Mouse (Mus musculus): ENCODE measurements around the gene Abcd2.

Abcd2 gene

DNA sequence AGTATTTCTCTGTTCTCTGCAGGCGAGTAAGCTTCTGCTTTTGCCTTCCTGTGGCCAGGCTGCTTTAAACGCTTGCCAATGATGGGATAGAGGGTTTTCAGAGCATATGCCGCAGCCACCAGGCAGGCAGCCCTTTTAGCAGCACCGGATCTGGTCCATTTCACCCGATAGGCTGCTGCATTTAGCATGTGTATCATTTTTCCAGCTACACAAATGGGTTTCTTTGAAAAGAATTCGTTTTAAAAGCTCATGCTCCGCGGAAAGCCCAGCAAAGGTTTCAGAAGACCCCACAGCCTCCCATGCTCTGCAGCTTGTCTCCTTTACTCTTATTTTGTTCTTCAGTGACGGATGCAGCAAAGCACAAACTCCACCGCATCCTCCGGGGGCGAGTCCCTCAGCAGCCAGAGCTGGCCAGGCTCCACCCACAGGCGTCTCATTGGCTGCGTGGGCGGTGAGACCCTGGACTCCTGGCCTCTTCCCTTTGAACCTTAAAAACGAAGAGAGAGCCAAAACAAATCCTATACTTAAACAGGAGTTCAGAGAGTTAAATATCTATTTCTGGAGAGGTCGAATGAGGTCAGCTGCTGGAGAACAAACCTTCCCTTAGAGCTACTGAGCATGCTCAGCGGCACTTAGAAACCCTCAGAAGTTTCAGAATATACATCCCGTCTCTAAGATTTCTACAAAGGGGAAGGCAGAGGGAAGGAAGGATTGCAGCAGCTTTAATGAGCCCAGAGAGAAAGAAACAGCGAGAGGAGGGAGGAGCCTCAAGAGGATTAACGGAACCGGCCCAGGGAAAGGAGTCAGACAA, at the start of gene Abcd2:
TSS of gene Abcd2 (minus strand) at position 388 of the 811 bp plus-strand sequence.
- DNase-seq = peak; percentile 6 to 23

DNA sequence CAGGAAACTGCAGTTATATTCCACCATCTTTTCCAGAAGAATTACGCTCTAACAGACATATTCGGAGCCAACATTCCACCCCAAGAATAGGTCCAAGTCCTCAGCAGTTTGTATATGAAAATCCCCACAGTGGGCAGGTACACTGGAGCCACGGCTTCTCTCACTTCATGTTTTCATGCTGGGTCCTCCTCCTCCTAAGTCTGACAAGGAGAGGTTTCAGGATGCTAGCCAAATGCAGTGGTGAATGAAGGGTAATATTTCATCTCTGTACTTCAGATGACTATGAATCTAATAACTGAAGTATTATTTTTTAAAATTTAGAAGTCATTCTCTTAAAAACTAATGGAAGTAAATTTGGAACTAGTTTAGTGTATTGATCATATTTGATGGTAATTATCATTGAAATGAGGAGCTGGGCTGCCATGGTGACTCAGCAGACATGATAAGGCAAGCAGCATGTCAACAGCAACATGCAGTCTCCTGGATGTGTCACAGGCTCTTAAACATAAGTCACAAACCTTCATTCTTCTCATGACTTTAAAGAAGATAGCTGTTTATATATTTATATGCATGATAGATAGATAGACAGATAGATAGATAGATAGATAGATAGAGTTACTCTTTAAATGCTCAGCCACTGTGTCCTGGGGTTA, 49.2 kb upstream of the Abcd2 start:
- no peak for DNase-seq

DNA sequence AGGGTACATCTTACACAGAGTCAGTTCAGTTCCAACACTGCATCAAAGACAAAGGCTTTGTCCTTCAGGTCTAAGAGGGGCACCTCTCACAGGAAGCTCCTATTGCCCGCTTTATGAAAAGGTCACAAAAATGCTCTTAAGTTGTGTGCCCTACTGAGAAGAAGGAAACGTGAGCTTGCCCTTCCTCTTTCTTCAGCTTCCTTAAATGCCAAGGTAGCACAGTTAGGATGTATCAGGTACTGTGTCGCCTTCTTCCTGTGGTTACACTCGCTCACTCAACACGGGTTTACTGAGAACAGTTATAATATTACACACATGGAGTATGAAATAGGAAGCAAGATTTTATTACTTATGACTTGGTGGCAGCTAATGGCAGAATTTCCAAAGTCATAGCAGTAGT, 45.7 kb upstream of the Abcd2 start:
- DNase-seq = no peak

DNA sequence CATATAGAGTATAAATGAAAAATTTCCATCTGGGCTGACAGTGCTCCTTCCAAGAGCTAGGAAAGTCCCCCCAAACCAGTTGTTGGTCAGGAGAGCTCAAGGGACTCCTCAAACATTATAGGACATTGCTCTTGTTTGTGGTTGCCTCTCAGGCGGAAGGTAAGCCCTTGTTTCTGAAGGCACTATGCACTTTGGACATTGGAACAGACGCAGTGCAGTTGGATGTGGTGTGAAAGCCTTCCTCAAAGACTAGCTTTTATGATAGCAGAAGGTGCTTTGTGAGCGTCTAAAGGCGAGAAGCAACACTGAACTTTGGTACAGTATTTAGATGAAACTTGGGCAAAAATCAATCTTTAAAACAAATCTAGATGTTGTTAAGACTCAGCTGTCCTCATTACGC, 14.9 kb upstream of the Abcd2 start:
- no peak for DNase-seq

DNA sequence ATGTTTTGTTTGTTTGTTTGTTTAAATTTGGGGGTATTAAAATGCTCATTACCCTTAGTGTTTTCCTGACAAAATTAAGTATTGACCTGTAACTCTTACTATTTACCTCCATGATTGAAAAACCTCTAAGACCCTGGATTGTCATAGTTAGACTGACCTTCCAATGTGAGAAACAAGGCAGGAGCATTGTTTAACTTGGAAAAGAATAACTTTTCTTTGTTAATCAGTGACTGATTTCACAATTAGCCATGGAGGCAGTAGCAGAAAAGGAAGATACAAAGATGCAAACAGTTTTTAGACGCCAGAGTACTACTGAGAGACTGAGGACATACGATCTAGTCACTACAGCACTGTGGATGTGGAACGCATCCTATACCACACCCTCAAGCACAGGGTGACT, 11.9 kb upstream of the Abcd2 start:
- DNase-seq = no peak

DNA sequence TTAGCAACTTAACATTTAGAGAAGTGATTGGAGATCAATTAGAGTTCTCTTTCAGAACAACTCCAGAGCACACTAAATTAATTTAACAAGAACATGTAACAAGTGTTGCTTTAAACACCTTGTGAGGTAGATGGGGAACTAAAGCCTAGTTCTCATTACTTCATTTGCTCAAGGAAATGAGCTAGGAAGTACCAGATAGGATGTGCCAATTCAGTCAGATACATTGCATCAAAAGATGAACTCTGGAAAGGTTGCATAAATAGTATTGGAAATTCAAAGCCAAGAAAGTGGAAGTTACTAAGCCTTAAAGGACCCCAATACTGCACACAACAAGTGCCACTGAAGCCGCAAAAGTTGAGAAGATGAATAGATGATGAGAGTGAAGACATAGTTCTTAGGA, 10.9 kb upstream of the Abcd2 start:
- DNase-seq = no peak

DNA sequence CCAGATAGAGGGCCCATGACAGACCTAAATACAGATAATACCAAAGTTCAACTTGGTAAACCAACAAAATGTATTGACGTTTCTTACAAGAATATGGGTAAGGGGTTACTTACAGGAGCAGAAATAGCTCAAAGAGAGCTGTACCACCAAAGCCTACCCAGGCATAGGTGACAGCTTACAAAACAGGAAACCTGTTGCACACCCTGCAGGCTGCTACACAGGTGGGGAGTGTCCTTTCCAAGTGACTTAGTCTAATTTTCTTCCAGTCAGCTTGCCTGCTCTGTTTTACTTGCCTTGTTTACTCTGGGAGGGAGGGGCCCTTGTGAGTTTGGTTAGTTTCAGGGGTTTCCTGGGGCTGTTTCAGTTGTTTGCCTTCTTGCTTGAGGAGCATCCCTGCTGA, 9.2 kb upstream of the Abcd2 start:
- no peak for DNase-seq

DNA sequence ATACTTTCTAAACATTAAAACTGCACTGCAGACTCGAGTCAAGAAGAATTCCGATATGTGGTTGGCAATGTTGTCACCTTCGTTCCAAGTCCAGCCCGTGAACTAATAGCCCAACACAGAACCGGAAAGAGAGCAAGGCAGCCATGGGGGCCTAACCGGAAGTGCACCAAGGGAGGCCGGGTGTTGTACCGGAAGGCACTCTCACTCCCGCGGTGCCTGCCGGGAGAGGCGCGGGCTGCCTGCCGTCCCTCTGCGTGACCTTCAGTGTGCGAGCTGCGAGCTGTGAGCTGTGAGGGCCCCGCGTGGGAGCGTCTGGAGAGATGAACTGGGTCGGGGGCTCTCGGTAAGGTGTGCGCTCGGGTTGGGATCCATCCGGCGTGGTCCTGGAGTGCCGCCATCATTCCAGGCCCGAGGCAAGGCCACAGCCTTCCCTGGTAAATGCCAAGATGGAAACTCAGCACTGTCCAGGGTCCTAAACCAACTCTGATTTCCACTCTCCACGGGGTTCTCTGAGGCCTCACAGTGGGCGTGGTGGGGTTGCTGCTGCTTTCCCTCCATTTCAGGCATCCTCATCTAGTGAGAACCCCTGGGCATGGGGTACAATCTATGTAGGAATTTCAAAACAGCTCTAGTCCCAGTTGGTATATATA, 7.8 kb upstream of the Abcd2 start, which contains the start of gene CN725425:
TSS of gene CN725425 (plus strand) at position 239 of the 650 bp plus-strand sequence.
- DNase-seq = no peak

DNA sequence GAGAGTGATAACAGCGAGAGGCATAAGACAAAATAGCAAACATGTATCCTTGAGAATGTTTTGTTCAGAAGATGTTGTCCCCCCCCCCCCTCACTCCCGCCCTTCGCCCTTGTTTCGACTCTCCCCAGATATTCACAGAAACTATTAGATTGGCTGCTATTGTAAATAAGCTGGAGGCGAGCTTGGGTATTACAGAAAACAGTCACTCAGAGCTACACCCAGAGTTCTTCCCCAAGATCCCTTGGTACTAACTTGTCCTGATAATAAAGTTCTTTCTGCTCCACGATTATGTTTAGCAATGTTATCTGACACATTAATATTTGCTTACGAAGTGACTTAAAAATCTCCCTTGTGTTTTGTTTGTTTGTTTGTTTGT, 612 bp upstream of the Abcd2 start:
- DNase-seq = no peak

DNA sequence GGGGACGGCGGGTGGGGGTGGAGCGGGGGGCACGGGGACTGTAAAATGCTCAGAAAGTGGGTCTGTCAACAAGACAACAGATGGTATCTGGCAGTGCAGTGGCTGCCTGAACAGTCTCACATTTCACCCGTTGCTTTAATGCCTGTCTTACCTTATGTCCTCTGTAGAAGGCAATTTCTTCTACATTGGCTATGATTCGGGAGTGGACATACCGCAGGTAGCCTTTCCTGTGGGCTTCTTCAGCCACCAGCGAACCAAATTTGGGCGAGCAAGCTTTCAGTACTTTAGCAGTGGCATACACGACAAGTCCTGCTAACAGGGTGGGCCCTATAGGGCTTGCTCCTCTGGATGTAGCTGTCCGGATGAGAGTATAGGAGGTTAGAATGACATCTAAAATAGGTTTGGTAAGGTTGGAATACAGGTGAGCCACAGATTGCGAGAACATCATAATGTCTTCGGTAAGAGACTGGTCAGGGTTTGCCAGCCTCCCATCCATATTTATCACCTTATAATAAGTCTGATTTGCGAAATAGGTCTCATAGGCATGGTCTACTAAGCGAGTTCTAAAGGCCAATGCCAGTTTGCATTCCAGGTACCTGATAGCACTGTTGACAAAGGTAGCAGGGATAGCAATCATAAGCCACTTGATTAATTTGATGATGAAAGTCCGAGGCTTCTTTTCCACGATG, 936 bp downstream of the Abcd2 start:
- no peak for DNase-seq

DNA sequence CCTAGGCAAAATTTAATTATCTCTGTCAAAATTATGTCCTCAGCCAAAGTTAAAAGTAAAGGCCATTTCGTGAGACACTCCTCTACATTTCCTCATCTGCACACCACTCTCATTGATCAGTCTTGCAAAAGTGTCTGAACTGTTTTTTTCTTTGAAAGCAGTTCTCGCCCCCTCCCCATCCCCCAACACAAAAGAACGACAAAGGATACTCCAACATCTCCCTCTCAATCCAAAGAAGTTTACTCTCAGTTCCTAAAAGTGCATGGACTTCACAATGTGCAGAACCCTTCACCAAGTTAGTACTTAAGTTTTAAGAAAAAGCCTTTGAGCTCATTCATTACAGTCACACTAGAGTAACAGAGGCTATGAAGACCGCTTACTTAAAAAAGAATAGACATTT, 1.6 kb downstream of the Abcd2 start:
- DNase-seq = no peak

DNA sequence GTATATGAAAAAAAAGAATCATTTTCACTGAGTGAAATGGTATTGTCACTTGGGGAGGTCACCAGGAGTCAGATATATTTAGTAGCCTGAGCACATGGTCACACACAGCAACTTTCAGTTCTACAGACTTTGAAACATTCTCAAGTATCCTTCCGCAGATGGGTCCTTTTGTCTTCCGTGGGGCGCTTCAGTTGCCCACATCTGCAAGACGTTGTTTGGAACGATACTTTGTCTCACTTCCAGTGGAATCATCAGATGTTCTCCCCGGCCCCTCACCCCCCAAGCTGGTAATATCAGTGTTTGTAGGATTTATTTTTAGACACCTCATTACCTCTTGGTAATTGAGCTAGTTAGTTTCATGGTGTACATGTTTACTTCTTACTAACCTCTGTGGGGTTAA, 5.2 kb downstream of the Abcd2 start:
- DNase-seq = no peak

DNA sequence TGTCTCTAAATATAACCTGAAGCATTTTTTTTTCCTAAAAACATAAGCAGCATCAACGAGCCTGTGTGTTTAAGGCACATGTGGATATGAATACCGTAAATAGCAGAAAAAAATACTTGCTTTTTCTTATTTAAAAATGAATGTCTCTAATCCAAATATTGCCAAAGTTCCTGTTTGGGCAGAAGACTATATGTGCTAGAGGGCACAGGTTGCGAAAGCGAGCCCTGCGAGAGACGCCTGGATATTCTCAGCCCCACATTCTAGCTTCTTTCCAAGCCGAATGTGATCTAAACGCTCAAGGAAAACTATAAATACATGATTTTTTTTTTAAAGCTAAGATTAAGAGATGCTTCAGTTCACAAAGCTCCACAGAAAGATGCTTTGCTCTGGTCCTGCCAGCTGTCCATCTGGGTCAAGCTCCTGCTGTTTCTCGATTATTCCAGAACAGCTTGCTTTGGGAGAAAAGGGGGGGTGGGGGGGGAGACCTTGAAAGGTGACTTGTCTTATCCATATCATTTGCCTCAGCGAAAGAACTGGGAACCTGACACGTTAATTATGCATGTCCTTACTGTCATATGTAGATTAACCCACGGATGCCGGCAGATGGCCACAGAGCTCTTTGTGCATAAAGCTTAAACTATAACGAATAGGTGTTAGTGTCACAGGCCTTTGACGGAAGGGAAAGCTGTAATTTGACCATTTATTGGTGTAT, 11.5 kb downstream of the Abcd2 start:
- no peak for DNase-seq

DNA sequence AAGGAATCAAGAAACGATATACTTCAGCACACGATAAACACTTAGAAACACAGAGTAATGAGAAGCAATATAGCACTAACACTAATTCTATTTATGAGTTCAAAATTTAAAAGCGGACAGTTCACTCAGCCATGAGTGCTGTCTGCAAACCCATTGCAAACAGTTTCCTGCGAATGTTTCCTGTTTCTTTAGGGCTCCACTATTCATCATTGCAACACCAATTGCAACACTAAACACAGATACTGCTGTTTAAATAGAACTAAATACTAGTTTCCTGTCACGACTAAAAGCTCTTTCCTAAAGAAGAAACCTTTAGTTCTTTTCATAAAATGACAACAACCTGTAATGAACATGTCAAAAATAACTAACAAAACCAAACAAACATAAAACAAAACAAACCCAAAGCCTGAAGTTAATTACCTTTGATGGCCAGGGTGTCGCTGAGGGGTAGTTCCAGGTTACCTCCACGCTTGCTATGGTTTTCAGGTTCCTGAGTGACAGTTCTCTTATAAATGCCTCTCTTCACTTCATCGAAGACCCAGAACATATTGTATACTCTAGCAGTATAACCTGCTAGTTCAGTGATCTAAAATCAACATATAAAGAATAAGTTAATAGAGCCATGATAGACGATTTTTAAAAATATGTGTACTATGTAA, 12.8 kb downstream of the Abcd2 start:
- DNase-seq = no peak

DNA sequence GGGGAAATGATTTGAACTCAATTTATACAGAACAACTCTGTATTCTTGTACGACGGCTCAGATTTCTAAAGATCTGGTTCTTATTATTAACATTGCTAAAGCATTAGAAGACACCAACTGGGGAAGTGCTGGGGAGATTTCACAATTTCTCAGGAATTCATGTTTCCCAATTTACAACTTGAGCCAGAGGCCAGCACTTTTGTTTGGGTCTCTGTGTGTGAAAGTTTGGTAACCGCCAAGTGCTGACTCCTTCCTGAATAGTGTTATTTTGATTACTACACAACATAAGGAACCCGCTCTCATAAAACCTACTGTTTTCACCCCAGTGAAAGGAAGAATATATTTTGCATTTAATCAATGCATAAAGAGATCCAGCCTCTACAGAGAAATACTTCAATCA, 19.4 kb downstream of the Abcd2 start:
- DNase-seq = no peak

DNA sequence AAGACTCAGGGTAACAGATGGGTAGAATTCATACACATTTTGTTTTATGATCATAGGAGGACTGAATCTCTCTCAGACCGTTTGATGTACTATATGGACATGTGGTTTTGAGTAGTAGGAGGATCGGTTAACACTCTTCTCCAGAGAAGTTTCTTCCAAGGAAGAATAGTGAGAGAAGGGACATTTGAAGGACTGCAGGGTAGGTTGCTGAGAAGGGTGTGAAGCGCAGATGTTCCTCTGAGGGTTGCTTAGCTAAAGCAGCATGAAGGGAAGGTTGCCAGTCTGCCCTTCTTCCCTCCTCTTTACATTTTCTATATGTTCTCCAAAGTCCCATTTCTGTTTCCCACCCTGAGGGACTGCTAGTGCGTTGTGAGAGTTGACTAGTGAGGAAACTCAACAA, 20.3 kb downstream of the Abcd2 start:
- DNase-seq = no peak

DNA sequence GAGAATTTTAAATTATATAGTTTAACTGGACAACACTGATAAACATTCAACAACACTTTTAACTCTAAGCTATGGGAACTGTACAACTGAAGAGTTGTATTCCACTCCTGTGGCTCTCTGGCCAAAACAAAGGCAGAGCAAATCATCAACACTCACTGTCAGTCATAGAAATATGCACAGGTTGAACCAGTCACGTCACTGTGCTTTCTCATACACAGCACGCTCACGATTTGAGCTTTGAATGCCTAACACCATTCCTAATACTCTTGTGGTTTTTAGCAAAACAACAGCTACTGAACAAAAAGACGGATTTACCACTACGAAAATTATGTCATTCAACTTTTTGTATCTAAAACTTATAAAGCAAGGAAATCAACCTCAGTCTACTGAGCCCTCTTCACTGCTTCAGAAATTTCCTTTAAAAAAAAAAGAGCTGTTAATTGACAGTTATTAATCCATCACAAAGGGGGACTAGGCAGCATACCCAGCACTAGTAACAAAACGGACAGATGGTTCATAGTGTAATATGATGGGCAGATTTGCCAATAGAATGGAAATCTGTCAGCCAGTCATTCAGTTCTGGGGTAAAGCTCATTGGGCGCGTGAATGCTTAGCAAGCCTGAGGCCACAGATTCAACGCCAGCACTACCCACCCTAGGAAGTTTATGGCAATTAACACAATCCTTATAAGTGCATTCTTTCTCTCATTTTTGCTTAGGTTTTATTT, 20.8 kb downstream of the Abcd2 start:
- DNase-seq = no peak

DNA sequence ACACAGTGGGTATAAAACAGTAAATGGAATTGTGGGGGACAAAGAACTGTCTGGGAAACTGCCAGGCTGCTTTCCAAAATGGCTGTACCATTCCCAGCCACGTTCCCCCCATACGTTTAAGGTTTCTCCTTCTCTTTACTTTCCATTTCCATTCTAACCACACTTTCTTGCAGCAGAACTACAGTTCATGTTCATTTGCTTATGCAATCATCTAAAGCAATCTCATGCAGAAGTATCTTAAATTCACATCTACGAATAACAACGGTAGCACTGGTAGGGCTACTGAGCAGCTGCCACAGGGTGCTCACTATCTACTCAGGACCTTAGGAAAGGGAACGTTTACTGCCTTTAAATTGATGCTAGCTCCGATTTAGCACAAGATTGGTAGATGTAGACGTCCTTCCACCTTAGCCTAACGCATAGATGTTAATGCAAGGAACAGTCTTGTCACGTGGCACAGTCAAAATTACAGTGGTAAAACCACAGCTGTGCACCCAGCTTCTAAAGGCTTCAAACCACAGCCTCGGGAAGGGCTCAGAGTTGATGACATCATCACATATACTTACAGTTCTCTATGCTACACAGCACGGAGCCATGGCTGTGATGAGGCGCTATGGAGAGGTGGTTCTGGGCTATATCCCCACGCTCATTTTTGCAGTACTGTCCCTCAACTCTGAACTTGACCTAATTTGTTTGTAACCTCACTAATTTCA, 23.6 kb downstream of the Abcd2 start:
- no peak for DNase-seq

DNA sequence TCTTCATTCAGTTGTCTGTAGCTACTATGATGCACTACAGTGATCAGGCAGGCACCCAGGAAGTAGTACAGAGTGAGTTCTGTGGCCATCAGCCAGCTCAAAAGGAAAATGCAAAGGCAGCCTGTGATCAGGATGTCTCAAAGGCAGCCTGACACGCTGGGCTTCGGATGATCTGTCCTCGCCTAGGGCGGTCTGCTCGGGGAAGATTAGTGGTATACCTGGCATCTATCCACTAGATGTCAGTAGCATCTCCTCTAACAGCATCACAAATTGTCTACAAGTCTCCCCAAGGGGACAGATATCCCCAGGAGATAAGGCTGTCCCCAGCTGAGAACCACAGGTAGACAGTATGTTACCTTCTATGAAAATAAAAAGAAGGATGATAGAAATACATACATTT, 26.6 kb downstream of the Abcd2 start:
- no peak for DNase-seq

DNA sequence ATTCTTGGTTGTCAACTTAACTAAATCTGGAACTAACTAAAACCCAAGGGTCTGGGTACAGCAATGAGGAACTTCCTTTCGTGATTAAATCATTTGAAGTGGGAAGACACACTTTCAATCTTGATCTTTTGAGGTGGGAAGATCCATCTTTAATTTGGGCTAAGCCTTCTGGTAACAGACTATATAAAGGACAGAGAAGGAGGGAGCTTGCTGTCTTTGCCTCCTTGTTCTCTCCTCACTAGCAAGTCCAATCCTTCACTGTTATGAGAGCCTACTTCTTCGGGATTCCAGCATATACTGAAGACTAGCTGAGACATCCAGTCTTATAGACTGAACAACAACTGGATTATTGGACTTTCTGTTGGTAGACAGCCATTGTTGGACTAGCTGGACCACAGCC, 28.1 kb downstream of the Abcd2 start:
- DNase-seq = no peak

DNA sequence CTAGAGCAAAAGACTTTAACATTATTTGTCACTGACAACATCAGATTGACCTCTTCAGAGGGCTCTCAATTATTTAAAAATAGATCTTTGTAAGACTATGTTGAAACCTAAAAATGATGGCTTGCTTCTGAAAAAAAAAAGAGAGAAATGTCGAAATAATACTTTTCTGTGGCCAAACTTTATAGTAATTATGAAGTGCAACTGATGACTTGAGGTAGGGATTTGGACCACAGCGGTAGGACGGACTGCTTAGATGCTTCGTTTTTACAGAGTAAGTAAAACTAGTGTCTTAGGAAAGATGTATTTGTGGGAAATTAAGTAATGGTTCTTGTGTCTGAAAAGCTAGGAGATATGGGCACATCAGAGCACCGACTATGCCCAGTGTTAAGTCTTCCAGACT, 30.4 kb downstream of the Abcd2 start:
- no peak for DNase-seq

Data from thymus, postnatal 36 days (tissue).